Mouse (Mus musculus) left cerebral cortex, postnatal 10 days (tissue): ENCODE results near the gene Fbll1. TPM values are rescaled to one million over a fixed set of nuclear protein-coding genes. Genes with fewer than 3 reads are reported as not detected.
"Not testable (repeated sequence)": the region's sequence is repeated elsewhere in the genome, so short reads cannot be mapped to it uniquely, and the experiment has no call there.

Source experiments
- DNase-seq, 2 experiments: peaks; one replicate each; pipeline ENCODE4 v3.0.0; 2021 to 2022; ENCODE audit warnings: low spot score in 2 of 2, mixed read lengths in 1 of 2; ENCODE audit errors: extremely low spot score in 1 of 2
- intact Hi-C: fragments of 180-260 bp; cut with DNase I; formaldehyde crosslinking; loops from one replicate; pipeline ENCODE4 v1.15.1; 2025
- total RNA-seq, 2 experiments: library from RNA; stranded (reverse); gene quantifications; 2 replicates each; pipeline ENCODE4 v1.2.3; 2021

The Fbll1 gene
- total RNA-seq, result 10 to 100 TPM; 47.7 to 50.8 TPM

- peak in 1 of 2 experiments; percentile 49 for DNase-seq
- intact Hi-C loops, result no loop called here
Measured at GRCm38 (mm10) chr11:35798874-35799273, at the start of gene Fbll1. Fbll1 (minus strand) TSS chr11:35798884.

DNA sequence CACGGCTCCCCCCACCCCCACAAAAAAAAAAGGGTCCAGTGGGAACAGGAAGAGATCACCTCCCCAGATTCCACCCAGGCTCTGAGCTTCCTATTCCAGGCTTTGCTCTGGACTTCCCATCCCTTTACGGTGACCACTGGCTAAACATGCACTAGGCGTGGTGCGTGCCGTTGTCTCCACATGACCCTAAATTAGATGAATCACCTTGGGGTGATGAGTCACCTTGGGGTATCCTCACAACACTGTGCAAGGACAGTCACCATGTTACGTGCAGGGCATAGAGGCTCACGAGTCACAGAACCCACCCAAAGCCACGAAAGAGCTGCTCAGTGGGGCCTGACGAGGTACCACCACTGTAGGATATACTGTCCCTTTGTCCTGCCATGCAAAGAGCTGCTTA, 45.6 kb upstream of the Fbll1 start:
- no peak for DNase-seq
- intact Hi-C loops, result no loop called here

GRCm38 (mm10) chr11:35842560-35842959, 43.9 kb upstream of the Fbll1 start:
- intact Hi-C loops, DNase-seq: not testable (repeated sequence)

- intact Hi-C loops, result no loop called here
- no peak for DNase-seq
Measured at GRCm38 (mm10) chr11:35841738-35842325, 43.1 kb upstream of the Fbll1 start.

DNA sequence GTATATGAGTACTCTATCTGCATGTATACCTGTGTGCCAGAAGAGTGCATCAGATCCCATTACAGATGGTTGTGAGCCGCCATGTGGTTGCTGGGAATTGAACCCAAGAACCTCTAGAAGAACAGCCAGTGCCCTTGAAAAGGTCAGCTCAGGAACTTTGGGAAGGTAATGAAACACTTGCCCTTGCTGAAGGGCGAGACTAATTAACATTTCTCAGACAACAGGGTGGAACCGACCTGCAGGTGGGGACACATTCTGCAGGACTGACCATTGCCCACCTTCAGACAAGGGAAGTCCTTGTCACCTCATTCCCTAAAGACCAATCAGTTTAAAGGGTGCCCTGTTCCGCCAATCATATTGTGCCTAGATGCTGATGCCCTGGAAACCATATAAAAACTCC, 42.1 kb upstream of the Fbll1 start:
- intact Hi-C loops, DNase-seq: not testable (repeated sequence)

- no peak for DNase-seq
- intact Hi-C loops, result no loop called here
Measured at GRCm38 (mm10) chr11:35840282-35840681, 41.6 kb upstream of the Fbll1 start.

DNA sequence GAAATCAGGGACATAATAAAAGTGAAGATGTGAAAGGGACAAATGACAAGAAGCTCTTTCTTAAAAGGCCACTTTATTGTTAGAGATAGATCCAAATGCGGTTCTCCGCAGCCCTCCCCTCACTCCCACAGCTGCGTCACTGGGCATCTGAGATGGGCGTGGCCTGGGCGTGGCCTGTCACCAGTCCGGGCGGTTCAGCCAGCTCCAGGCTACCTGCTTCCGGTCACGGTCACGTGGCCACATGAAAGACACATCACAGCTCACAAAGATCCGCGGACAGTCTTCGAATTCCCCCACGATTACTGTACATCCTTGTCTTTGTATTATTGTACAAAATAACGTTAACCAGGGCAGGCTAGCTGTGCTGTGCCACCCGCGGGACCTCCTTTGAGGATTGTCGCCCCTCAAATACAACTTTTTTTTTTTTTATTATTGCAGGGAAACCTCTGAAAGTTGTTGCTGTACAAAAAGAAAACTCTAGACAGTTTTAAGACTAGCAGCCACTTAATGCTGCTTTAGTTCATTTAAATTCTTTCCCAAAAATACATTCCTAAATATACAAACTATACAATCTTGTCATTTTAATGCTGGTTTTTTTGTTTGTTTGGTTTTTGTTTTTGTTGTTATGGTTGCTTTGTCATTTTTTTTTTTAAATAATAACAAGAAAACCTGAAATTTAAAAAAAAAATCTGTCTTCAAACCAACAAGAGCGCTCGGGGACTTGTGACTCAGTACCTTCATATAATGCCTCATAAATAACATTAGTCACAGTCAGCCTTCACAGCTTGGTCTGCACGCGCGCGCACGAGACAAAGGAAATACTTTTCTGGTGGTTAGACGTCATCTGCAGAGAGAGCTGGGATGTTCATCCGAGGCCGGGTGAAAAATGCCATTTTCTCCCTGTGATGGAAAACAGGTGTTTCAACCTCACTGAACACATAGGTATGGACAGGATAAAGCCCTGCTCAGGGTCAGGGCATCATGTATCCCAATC, 40.0 kb upstream of the Fbll1 start:
- DNase-seq, result peak; percentile 47 to 94
- intact Hi-C loops, result loop anchor here (5.0 kb wide), 1 partner anchor 164 kb away; no protein-coding TSS in a partner anchor

DNA sequence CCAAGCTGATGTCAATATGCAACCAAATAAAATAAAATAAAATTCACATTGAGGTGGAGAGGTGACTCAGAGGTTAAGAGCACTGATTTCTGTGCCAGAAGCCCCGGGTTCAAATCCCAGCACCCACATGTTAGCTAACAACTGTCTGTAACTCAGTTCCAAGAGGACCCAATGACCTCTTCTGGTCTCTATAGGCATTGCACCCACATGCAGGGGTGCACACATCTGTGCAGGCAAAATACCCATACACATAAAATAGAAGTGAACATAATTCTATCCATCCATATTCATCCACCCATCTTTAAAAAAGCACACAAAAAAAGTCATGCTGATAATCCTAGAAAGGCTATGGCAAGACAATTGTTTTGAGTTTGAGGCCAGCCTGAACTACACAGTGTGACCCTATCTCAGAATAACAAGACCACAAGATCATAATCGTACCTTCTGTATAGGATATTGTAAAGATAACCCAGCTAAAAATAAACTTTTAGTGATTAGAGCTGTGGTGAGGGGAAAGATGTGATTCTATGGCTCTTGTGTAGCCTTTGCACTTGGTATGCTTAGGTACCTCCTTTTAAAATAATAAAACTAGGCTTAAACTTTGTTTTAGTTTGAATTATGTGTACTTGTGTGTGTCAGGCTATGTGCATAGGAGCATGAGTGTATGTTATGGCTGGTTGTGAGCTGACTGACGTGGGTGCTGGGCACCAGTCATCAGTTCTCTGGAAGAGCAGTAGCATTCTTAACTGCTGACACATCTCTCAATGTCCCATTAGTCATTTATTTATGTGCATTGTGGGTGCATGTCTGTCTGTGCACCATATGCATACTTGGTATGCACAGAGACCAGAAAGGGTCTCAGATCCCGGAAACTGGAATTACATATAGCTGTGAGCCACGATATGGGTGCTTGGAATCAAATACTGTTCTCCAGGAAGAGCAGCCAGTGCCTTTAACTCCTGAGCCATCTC, 38.8 kb upstream of the Fbll1 start:
- intact Hi-C loops, result loop anchor here (5.0 kb wide), 1 partner anchor 165 kb away; no protein-coding TSS in a partner anchor
- no peak for DNase-seq

DNA sequence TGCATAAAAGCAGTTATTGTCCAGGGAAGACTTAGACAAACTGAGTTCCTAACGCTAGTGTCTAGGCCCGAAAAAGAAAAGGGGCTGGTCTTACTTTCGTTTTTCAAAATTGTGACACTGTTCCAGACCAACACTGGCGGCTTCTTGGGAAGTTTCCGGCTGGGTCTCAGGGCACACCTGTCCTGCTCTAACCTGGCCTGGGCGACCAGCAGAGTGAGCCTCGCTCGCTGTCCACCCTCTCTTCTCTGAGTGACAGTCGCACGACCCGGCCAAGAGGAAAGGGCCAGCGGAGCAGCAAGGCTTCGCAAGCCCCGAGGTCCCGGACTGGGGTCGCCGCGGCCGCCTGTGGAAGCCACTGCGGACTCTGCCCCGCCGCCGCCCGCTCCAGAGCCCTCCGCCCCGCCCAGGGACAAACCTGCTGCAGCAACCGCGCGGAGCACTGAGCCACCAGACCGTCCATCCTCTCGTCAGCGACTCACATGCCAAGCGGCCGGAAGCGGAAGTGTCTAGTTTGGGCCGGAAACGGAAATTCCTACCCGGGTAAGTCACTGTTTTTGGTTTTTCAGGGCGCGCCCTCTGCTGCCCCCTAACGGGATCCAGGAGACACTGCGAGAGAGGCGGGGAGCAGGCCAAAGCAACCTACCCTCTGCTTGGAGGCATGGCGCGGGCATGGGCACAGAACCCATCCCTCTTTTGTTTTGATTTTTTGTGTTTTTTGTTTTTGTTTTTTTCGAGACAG, 35.5 kb upstream of the Fbll1 start, which contains the start of gene Rars:
TSS of gene Rars (minus strand) at position 485 of the 739 bp plus-strand sequence.
- intact Hi-C loops, result no loop called here

GRCm38 (mm10) chr11:35833270-35833669, 34.6 kb upstream of the Fbll1 start:
- no peak for DNase-seq
- intact Hi-C loops, result no loop called here

More for the DNA sequence above, 35.5 kb upstream of the Fbll1 start, which contains the start of gene Rars:
- peak; percentile 92 to 94 for DNase-seq

DNA sequence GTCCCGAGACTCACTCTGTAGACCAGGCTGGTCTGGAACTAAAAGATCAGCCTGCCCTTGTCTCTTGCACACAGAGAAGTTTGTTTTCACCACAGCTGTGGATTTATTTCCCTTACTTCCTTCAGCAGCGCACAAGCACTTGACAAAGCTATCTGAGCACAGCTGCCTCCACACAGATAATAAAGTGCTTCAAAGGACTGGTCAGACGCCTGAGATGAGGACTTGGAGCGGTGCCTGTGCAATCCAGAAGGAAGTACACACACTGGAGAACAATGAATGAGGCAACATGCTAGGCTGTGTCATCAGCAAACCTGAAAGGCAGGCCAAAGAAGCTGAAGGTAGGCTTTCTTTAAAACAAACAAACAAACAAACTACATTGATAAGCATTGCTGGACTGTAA, 33.5 kb upstream of the Fbll1 start:
- DNase-seq, result peak in 1 of 2 experiments; percentile 28
- intact Hi-C loops, result no loop called here

DNA sequence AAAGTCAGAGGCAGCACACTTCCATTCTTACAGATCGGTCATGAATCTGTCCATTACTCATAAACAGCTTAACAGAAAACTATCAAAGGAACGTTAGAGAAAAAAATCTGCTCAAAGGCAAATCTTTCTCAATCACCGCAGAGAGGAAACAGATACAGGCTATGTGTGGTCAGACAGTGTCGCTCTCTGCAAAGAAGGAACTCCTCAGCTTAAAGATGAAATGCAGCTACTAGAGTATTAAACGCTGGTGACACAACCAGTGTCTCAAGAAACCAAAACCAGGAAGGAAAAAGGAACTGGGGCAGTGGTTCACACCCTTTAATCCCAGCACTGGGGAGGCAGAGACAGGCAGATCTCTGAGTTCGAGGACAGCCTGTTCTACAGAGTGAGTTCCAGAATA, 29.0 kb upstream of the Fbll1 start:
- DNase-seq, result no peak
- intact Hi-C loops, result no loop called here

DNA sequence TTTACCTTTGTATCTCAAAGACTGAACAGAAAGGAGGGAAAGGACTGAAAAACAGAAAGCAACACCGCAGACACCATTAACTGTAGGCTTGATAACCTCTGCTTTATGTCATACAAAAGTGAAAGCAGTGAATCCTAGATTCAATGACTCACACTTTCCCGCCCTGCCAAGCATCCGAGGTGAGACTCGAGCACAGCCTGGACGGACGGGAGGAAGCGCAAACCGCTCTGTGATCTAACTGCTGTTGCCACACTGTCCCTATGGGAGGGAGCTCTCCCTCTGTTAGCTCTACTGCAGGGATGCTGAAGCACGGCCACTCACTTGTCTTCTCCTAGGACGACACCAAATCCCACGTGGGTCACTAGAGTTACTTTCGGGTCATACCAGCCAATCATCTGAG, 17.6 kb upstream of the Fbll1 start:
- no peak for DNase-seq
- intact Hi-C loops, result no loop called here

GRCm38 (mm10) chr11:35811458-35811857, 12.8 kb upstream of the Fbll1 start:
- DNase-seq, result no peak
- intact Hi-C loops, result no loop called here

- intact Hi-C loops, result no loop called here
- DNase-seq, result no peak
Measured at GRCm38 (mm10) chr11:35801332-35801731, 2.6 kb upstream of the Fbll1 start.

- intact Hi-C loops, result no loop called here
- peak; percentile 74 to 81 for DNase-seq
Measured at GRCm38 (mm10) chr11:35798495-35798820, 226 bp downstream of the Fbll1 start.

DNA sequence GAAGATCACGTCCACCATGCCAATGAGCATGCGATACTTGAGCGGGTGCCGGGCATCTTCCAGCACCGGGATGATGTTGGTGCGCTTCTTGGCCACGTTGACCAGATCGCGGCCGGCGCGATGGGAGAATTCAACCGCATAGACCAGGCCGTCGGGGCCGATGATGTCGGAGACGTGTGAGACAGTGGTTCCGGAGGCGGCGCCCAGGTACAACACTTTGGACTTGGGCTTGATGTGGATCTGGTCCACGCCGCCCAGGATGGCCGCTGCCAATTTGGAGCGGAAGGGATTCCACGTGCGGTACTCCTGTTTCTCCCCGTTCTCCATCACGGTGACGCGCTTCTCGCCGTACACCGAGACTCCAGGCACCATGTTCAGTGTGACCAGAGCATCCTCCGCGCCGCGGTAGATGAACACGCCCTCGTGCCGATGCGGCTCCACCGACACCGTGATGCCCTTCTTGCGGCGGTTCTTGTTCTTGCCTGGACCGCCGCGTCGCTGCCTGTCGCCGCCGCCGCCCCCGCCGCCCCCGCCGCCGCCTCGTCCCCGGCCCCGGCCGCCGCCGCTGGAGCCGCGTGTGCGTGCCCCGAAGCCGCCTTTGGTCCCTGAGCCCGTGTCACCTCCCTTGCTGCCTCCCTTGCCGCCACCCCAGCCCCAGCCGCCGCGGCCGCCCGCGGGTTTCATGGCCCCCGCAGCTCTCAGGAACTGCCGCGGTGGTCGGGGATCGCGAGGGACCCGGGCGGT, 761 bp downstream of the Fbll1 start:
- peak; percentile 15 to 51 for DNase-seq
- intact Hi-C loops, result no loop called here
